Mouse (Mus musculus) embryonic facial prominence, embryonic 13.5 days (tissue): ENCODE data around the gene Tcp11l2. TPM values are rescaled to one million over a fixed set of nuclear protein-coding genes. Genes with fewer than 3 reads are reported as not detected.

Experiments
- ATAC-seq: fragments of 200-750 bp; cut with Nextera tagmentation; 2 replicates; pipeline ENCODE4 v1.8.0; 2017; ENCODE audit warnings: low read depth; ENCODE audit not compliant: insufficient number of reproducible peaks, insufficient read depth, low FRiP score, low TSS enrichment
- H3K27ac ChIP-seq: fragments of 300-500 bp; sonication (generic); 2 replicates; pipeline ENCODE4 v1.5.1; 2015; ENCODE audit warnings: moderate library complexity, mild to moderate bottlenecking, inconsistent platforms
- H3K27me3 ChIP-seq: fragments of 300-500 bp; sonication (generic); 2 replicates; pipeline ENCODE4 v1.6.1; 2015; ENCODE audit warnings: mild to moderate bottlenecking, inconsistent platforms
- H3K36me3 ChIP-seq: fragments of 300-500 bp; sonication (generic); 2 replicates; pipeline ENCODE4 v1.6.1; 2015; ENCODE audit warnings: mild to moderate bottlenecking, inconsistent platforms
- H3K4me1 ChIP-seq: fragments of 300-500 bp; sonication (generic); 2 replicates; pipeline ENCODE4 v1.6.1; 2015; ENCODE audit warnings: inconsistent platforms
- H3K4me2 ChIP-seq: fragments of 300-500 bp; sonication (generic); 2 replicates; pipeline ENCODE4 v1.6.1; 2015; ENCODE audit warnings: moderate library complexity, mild to moderate bottlenecking, inconsistent platforms
- H3K4me3 ChIP-seq: fragments of 300-500 bp; sonication (generic); 2 replicates; pipeline ENCODE4 v1.5.1; 2015; ENCODE audit warnings: mild to moderate bottlenecking, inconsistent platforms
- H3K9ac ChIP-seq: fragments of 300-500 bp; sonication (generic); 2 replicates; pipeline ENCODE4 v1.6.1; 2015; ENCODE audit warnings: mild to moderate bottlenecking, inconsistent platforms
- H3K9me3 ChIP-seq: fragments of 300-500 bp; sonication (generic); 2 replicates; pipeline ENCODE4 v1.6.1; 2016; ENCODE audit warnings: inconsistent platforms
- WGBS: fragments of 180-500 bp; shearing (Covaris S2); methylation state at CpG from one replicate; pipeline ENCODE4 v1.1.7; 2015; ENCODE audit warnings: mixed read lengths; 5-methylcytosine and 5-hydroxymethylcytosine counted together
- polyA plus RNA-seq: library from polyadenylated mRNA; unstranded; fragments of >200 nt; fragmentation: Nextera tagmentation; extraction: Ambion mirVana; gene quantifications from 2 replicates; pipeline ENCODE4 v1.2.1, GENCODE M21; 2015

The Tcp11l2 gene
- polyA plus RNA-seq, 1 experiment from 2014 or later, result 13.8 TPM

DNA sequence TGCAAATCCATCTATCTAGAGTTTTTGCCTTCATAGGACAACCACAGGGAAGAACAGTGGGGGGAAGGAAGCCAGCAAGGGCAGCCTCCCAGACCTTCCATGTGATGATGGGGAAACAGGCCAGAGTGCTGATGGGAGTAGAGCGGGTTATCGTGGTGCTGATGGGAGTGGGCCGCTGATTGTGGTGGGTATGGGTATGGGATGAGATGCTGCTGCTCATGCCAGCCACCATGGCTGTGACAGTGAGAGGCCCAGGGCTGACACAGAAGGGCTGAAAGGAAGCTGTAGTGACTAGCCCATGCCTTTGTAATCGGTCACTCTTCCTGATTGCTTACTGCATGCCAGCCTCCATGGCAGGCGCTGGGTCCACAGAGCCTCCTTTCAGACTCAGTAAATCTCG, 36.8 kb upstream of the Tcp11l2 start:
- no peaks in the 10 kb centered on the region for H3K36me3 ChIP-seq
- no peak for ATAC-seq
- no peaks in the 10 kb centered on the region for H3K27me3 ChIP-seq
- 86% methylated on average over 6 of the region's 6 CpGs for WGBS
- H3K9ac ChIP-seq, result no peak overlapping the region
- H3K27ac ChIP-seq, result no peak overlapping the region
- no peak overlapping the region for H3K4me2 ChIP-seq
- no peak overlapping the region for H3K4me3 ChIP-seq
- H3K4me1 ChIP-seq, result peaks cover 11% of the 10 kb centered on the region
- no peaks in the 10 kb centered on the region for H3K9me3 ChIP-seq

DNA sequence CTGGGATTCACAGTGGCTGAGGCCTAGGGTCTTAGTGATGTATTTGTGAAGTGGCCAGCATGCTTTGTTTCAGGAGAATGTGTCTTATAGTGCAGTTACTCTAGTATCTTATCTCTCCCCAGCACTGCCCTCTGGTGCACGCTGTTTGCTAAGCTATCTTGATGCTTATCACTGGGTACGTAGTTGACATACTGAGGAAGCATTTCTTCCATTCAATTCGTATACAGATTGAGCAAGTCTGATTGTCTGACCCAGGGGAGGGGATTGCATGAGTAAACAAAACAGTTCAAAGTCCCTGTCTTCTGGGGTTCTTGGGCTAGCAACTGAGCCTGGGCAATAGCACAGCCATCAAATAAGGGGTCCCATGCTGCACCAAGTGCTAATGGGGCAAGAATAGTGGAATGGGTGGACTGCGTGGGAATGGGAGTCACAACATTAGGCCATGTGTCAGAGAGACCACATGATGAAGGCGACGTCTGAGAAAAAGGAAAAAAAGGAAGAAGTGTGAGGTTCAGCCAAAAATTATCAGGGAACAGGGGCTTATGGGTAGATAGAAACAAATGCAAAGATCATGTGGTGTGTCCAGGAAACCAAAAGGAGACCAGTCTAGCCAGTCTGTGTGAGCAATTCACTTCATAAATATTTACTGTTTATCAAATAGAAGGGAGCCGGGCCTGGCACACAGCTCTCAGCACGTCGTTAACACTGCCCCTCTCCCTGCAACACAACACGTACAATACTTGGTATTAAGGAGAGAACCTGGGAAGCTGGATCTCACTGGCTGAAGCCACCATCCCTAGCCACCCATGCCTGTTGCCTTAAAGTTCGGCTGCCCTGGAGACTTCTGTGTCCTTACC, 33.4 kb upstream of the Tcp11l2 start:
- no peaks in the 10 kb centered on the region for H3K27me3 ChIP-seq
- H3K9ac ChIP-seq, result no peak overlapping the region
- H3K36me3 ChIP-seq, result no peaks in the 10 kb centered on the region
- no peak overlapping the region for H3K4me2 ChIP-seq
- peaks cover 9% of the 10 kb centered on the region for H3K4me1 ChIP-seq
- ATAC-seq, result no peak
- H3K4me3 ChIP-seq, result no peak overlapping the region
- H3K9me3 ChIP-seq, result no peaks in the 10 kb centered on the region
- WGBS, result 79% methylated on average over 11 of the region's 11 CpGs
- no peak overlapping the region for H3K27ac ChIP-seq

DNA sequence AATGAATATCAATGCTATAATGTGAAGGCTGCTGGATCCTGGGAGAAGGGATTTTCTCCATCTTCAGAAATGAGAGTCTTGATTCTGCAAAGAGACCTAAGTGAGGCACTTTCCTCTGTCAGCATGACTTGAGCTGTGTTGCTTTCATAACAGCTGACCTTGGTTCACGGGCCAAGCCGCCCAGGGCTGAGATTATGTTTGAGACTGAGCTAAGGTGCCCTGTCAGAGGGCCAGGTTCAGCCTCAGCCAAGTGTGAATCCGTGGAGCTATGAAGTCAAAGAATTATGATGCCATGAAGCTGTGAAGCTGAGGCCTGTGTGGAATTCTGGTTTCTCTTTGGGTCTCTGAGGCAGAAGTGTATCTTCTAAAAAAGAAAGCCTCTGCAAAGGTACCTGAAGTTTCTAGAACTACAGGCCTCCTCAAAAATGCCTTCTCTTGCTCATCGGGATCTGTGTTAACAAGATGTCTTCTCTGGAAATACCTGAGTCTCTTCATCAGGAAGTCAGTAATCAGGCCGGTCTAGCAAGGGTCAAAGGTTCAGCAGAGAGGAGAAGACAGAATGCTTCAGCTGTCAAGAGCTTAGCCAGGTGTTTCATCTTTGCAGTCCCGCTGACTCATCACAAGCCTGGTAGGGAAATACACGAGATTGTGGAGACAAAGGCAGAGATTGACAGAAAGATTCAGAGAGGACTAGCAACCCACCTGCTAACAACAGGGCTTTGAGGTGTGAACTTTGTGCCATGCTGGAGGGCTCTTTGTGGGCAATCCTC, 31.4 kb upstream of the Tcp11l2 start:
- 52% methylated on average over 7 of the region's 7 CpGs for WGBS

DNA sequence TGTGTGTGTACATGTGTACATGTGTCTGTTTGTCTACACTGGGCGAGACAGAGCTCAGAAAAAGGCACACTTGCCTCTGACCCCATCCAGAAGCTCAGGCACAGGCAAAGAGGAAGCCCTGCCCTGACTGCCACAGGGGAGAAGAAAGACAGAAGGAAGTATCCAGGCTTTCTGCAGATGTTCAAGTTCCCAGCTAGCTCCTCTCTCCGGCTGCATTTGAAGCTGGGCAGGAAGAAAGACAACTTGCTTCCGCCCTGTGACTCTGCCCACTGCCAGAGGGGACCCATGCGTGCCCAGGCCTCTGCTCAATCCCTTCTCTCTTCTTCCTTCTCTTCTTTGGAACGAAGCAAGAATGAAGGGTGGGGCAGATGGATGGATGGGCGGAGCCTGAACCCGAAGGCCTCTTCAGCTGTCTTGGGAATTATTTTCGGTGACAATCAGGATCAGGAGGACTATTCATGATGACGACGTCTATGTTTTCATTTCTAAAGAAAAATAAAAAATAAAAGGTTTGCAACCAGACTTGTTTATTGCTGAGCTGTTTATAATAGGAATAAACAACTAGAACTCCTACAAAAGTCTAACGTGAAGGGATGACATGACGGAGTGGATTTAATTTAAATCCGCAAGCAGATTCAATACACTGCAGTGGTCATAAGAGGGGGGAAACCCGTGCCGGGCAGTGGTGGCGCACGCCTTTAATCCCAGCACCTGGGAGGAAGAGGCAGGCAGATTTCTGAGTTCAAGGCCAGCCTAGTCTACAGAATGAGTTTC, 27.1 kb upstream of the Tcp11l2 start:
- no peak for ATAC-seq
- no peak overlapping the region for H3K9ac ChIP-seq
- H3K4me3 ChIP-seq, result no peak overlapping the region
- no peak overlapping the region for H3K4me2 ChIP-seq
- H3K27ac ChIP-seq, result no peak overlapping the region
- no peaks in the 10 kb centered on the region for H3K36me3 ChIP-seq
- 83% methylated on average over 17 of the region's 17 CpGs for WGBS
- no peaks in the 10 kb centered on the region for H3K27me3 ChIP-seq
- H3K4me1 ChIP-seq, result peaks cover 2% of the 10 kb centered on the region; the same call in 1 of the 2 replicates
- no peaks in the 10 kb centered on the region for H3K9me3 ChIP-seq

More for the DNA sequence above, 31.4 kb upstream of the Tcp11l2 start:
- no peaks in the 10 kb centered on the region for H3K27me3 ChIP-seq
- no peak overlapping the region for H3K9ac ChIP-seq
- H3K27ac ChIP-seq, result no peak overlapping the region
- H3K9me3 ChIP-seq, result no peaks in the 10 kb centered on the region
- H3K4me3 ChIP-seq, result no peak overlapping the region
- H3K4me1 ChIP-seq, result peaks cover 9% of the 10 kb centered on the region
- H3K36me3 ChIP-seq, result no peaks in the 10 kb centered on the region
- H3K4me2 ChIP-seq, result no peak overlapping the region
- ATAC-seq, result no peak

DNA sequence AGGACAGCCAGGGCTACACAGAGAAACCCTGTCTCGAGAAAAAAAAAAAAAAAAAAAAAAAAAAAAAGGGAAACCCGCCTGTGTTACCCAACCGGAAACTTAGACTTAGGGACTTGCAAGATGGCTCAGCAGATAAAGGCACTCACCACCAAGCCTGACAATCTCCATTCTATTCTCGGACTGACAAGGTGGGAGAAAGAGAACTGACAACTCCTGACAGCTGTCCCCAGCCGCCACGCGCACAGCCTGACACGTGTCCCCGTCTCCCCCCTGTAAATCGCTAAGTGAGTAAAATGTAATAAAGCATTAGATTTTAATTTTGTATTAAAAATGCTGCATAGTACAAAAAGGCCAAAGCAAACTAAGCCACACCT, 26.5 kb upstream of the Tcp11l2 start:
- Histone ChIP-seq H3K27me3 (no peaks in the 10 kb centered on the region), H3K4me3 (no peak overlapping the region), H3K9me3 (no peaks in the 10 kb centered on the region), H3K9ac (no peak overlapping the region), H3K27ac (no peak overlapping the region), H3K4me1 (no peaks in the 10 kb centered on the region), H3K4me2 (no peak overlapping the region), H3K36me3 (no peaks in the 10 kb centered on the region)
- 85% methylated on average over 10 of the region's 10 CpGs for WGBS
- ATAC-seq, result no peak

DNA sequence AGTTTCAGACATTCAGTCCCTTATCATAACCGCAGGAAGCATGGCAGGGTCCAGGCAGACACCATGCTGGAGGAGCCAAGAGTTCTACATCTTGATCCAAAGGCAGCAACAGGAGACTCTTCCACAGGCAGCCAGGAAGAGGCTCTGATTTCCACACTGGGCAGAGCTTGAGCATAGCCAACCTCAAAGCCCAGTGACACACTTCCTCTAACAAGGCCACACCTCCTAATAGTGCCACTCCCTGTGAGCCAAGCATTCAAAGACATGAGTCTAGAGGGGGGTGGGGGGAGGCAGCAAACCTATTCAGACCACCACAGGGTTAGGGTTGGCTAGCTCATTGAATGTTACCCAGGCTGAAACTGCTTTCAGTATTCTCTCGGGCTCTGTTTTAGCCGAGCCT, 24.6 kb upstream of the Tcp11l2 start:
- no peak overlapping the region for H3K27ac ChIP-seq
- WGBS, result 92% methylated on average over 3 of the region's 3 CpGs
- no peak overlapping the region for H3K4me3 ChIP-seq
- H3K4me1 ChIP-seq, result no peaks in the 10 kb centered on the region
- no peak for ATAC-seq
- H3K9ac ChIP-seq, result no peak overlapping the region
- no peaks in the 10 kb centered on the region for H3K9me3 ChIP-seq
- no peak overlapping the region for H3K4me2 ChIP-seq
- no peaks in the 10 kb centered on the region for H3K36me3 ChIP-seq
- no peaks in the 10 kb centered on the region for H3K27me3 ChIP-seq

DNA sequence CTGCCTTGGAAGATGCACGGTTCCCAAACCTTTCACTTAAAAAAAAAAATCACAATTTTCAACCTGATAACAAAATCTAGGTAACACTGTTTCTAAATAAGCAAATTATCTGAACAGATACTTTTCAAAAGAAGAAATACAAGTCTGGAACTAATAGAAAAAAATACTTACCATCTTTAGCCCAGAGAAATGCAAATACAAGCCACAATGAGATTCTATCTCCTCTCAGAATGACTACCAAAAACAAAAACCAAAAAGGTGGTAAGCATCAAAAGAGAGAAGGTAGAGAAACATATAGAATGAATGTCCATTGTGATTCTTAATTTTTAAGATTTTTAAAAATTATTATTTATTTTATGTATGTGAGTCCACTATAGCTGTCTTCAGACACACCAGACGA, 23.9 kb upstream of the Tcp11l2 start:
- Histone ChIP-seq H3K4me1 (no peaks in the 10 kb centered on the region), H3K4me2 (no peak overlapping the region), H3K9me3 (no peaks in the 10 kb centered on the region), H3K27me3 (no peaks in the 10 kb centered on the region), H3K9ac (no peak overlapping the region), H3K36me3 (no peaks in the 10 kb centered on the region), H3K4me3 (no peak overlapping the region), H3K27ac (no peak overlapping the region)
- ATAC-seq, result no peak
- WGBS, result 89% methylated on average over 2 of the region's 2 CpGs

DNA sequence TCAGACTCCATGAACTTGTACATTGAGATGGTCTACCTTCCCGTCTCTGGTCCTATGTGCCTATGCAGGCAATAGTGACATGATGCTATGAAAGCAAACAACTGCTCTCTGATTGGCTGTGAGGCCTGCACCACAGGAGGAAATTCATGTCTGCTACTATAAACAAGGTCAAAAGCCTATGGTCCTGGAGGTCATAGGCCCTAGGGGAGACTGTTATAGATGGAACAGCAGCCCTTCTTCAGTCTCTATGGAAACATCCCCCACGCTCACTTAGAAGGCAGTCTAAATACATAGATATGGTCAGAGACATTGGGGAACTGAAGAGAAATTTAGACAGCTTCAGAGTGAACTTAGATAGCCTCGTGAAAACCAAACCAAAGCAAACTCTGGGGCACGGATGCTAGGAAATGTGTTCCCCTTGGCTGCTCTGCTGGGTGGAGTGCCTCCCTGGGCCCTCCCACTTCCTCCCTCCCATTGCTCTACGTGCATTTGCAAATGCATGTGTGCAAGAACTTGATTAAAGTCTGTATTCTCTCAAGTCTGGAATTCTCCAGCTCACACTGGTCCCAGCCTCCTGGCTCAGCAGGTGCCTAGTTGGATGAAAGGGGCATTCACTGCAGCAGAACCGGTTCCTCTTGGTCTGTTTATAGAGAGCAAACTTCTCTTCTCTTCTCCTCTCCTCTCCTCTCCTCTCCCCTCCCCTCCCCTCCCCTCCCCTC, 22.0 kb upstream of the Tcp11l2 start:
- no peak overlapping the region for H3K9ac ChIP-seq
- H3K36me3 ChIP-seq, result no peaks in the 10 kb centered on the region
- no peak for ATAC-seq
- no peak overlapping the region for H3K4me2 ChIP-seq
- WGBS, result 30% methylated on average over 6 of the region's 6 CpGs
- H3K27ac ChIP-seq, result no peak overlapping the region
- 0 out of 2 replicates have a peak, but pooled peaks cover 7% of the 10 kb centered on the region for H3K9me3 ChIP-seq
- H3K4me3 ChIP-seq, result no peak overlapping the region
- no peaks in the 10 kb centered on the region for H3K27me3 ChIP-seq
- no peaks in the 10 kb centered on the region for H3K4me1 ChIP-seq

DNA sequence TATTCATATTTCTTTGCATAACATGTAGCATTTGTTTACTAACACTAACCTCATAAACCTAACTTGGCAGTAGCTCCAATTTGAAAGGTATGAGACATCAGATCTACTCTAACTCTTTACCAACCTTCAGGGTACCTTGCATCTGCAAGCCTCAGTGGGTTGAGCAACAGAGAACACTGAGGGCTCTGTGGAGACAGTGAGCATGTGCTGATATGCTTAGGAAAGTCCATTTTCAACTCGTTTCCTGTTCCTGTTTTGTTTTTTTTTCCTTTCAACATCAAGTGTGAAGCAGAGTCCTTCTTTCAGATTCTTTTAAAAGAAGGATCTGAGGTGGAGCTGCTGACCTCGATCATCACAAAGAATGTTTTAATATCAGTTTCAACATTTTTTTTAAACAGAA, 20.3 kb upstream of the Tcp11l2 start:
- Histone ChIP-seq H3K4me2 (no peak overlapping the region), H3K9me3 (0 out of 2 replicates have a peak, but pooled peaks cover 7% of the 10 kb centered on the region), H3K27me3 (no peaks in the 10 kb centered on the region), H3K4me3 (no peak overlapping the region), H3K4me1 (no peaks in the 10 kb centered on the region), H3K27ac (no peak overlapping the region), H3K36me3 (no peaks in the 10 kb centered on the region), H3K9ac (no peak overlapping the region)
- 62% methylated on average over 2 of the region's 2 CpGs for WGBS
- ATAC-seq, result no peak

DNA sequence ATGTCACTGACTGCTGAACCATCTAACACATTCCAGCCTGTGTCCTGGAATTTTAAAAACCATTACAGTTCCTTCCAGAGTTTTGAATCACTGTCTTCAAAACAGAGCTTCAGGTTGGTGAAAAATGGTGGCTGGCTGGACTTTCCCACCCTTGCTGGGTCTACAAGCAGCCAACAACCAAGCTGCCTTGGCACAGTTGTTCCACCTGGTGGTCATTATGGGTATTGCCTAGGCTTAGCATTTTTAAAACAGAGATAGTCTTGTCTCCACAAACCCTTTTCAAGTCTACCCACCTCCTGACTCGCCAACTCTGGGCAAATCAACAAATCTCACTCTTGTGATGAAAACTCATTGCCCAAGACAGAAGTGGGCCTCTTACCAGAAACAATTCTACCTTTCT, 17.9 kb upstream of the Tcp11l2 start:
- H3K4me2 ChIP-seq, result no peak overlapping the region
- no peak overlapping the region for H3K9ac ChIP-seq
- 0 out of 2 replicates have a peak, but pooled peaks cover 7% of the 10 kb centered on the region for H3K9me3 ChIP-seq
- 86% methylated on average over 1 of the region's 1 CpGs for WGBS
- H3K36me3 ChIP-seq, result no peaks in the 10 kb centered on the region
- H3K27ac ChIP-seq, result no peak overlapping the region
- H3K4me3 ChIP-seq, result no peak overlapping the region
- H3K27me3 ChIP-seq, result no peaks in the 10 kb centered on the region
- ATAC-seq, result no peak
- peaks cover 7% of the 10 kb centered on the region; the same call in 1 of the 2 replicates for H3K4me1 ChIP-seq

DNA sequence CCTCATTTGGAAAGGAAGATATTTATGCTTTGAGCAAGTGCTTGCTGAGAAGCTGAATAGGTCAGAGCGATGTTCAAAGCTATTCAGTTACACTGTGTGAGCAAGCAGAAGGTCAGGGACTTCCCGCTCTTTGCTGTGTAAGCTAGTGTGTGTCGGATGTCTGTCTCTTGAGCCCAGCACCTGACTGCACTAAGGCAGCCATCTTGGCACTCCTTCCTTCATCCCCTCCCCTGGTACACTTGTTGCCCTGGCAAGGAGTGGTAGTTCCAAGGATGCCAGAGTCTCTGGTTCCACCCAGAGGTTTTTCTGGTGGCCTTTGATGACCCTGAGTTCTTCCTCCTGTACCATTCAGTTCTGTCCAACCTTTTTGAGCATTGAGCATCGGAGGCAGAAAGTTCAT, 16.4 kb upstream of the Tcp11l2 start:
- Histone ChIP-seq H3K27ac (no peak overlapping the region), H3K36me3 (no peaks in the 10 kb centered on the region), H3K27me3 (no peaks in the 10 kb centered on the region), H3K4me3 (no peak overlapping the region), H3K4me2 (no peak overlapping the region), H3K4me1 (peaks cover 7% of the 10 kb centered on the region; the same call in 1 of the 2 replicates), H3K9ac (no peak overlapping the region), H3K9me3 (0 out of 2 replicates have a peak, but pooled peaks cover 7% of the 10 kb centered on the region)
- 90% methylated on average over 4 of the region's 4 CpGs for WGBS
- no peak for ATAC-seq
